Mouse (Mus musculus) common myeloid progenitor, adult 5-6 weeks (primary cell): ENCODE measurements around the gene Uncx. TPM values are rescaled to one million over a fixed set of nuclear protein-coding genes. Genes with fewer than 3 reads are reported as not detected.
A peak's percentile ranks its signal among the peaks of the same experiment; 100 is the strongest.

Experiments used
- ATAC-seq: replicated peaks from 2 replicates; pipeline ENCODE4 v1.8.0; 2016; ENCODE audit warnings: low read depth, mild to moderate bottlenecking, moderate TSS enrichment, inconsistent platforms; ENCODE audit not compliant: poor library complexity, severe bottlenecking
- total RNA-seq: library from RNA; stranded (forward); fragments of 200-1000, 187-1606 nt; gene quantifications from 2 replicates; pipeline ENCODE4 v1.2.3, GENCODE M21; 2017

Uncx gene
- total RNA-seq, 1 experiment from 2014 or later, result not detected

GRCm38 (mm10) chr5:139541151-139542042 is 1.9 kb upstream of the Uncx start:
- ATAC-seq, result no peak

GRCm38 (mm10) chr5:139542043-139542365 is 1.3 kb upstream of the Uncx start:
- ATAC-seq, result no peak

- ATAC-seq, result no peak
These were observed 738 bp upstream of the Uncx start for GRCm38 (mm10) chr5:139542556-139542955.

GRCm38 (mm10) chr5:139543650-139544270 is 466 bp downstream of the Uncx start:
- ATAC-seq, result no peak

GRCm38 (mm10) chr5:139544271-139545135 is 1.2 kb downstream of the Uncx start:
- ATAC-seq, result no peak

GRCm38 (mm10) chr5:139545221-139545620 is 1.9 kb downstream of the Uncx start:
- ATAC-seq, result no peak

- no peak for ATAC-seq
These were observed 2.5 kb downstream of the Uncx start for GRCm38 (mm10) chr5:139545673-139546335.

GRCm38 (mm10) chr5:139546336-139546770 is 3.1 kb downstream of the Uncx start:
- no peak for ATAC-seq

- ATAC-seq, result no peak
These were observed 3.6 kb downstream of the Uncx start for GRCm38 (mm10) chr5:139546771-139547420.

GRCm38 (mm10) chr5:139547421-139547931 is 4.2 kb downstream of the Uncx start:
- no peak for ATAC-seq

GRCm38 (mm10) chr5:139553446-139554273 is 10.4 kb downstream of the Uncx start:
- no peak for ATAC-seq

GRCm38 (mm10) chr5:139554478-139555335 is 11.4 kb downstream of the Uncx start:
- no peak for ATAC-seq

- ATAC-seq, result peak; percentile 19; the same call in 1 of the 2 replicates
These were observed 12.3 kb downstream of the Uncx start for GRCm38 (mm10) chr5:139555476-139556115.

GRCm38 (mm10) chr5:139556116-139556678 is 12.9 kb downstream of the Uncx start:
- ATAC-seq, result no peak

- ATAC-seq, result no peak
These were observed 13.8 kb downstream of the Uncx start for GRCm38 (mm10) chr5:139557079-139557478.

GRCm38 (mm10) chr5:139557531-139558467 is 14.5 kb downstream of the Uncx start:
- 0 out of 2 replicates have a peak, but pooled peaks have one; percentile 19 for ATAC-seq
